Mouse (Mus musculus) liver, postnatal 0 days (tissue): Measurements from ENCODE around the gene Ppp4r4. TPM values are rescaled to one million over a fixed set of nuclear protein-coding genes. Genes with fewer than 3 reads are reported as not detected.

Experiments used
- ATAC-seq: fragments of 200-750 bp; cut with Nextera tagmentation; 2 replicates; pipeline ENCODE4 v1.8.0; 2017; ENCODE audit warnings: mild to moderate bottlenecking, moderate library complexity
- DNase-seq: peaks from one replicate; pipeline ENCODE4 v3.0.0-alpha.2; 2016
- H3K27ac ChIP-seq: fragments of 300-500 bp; sonication (generic); 2 replicates; pipeline ENCODE4 v1.5.1; 2014; ENCODE audit warnings: antibody characterized with exemption, moderate library complexity, mild to moderate bottlenecking, low read depth
- H3K27me3 ChIP-seq: fragments of 300-500 bp; sonication (generic); 2 replicates; pipeline ENCODE4 v1.6.1; 2014; ENCODE audit warnings: low read length, control low read depth, mixed read lengths; ENCODE audit not compliant: insufficient read depth
- H3K36me3 ChIP-seq: fragments of 300-500 bp; sonication (generic); replicated peaks from 2 replicates; pipeline ENCODE4 v1.6.1; 2014; ENCODE audit warnings: mild to moderate bottlenecking, control low read depth, low read length, moderate library complexity, mixed read lengths; ENCODE audit not compliant: insufficient read depth
- H3K4me1 ChIP-seq: fragments of 300-500 bp; sonication (generic); 2 replicates; pipeline ENCODE4 v1.6.1; 2014; ENCODE audit warnings: antibody characterized with exemption, mild to moderate bottlenecking, control low read depth; ENCODE audit not compliant: insufficient read depth
- H3K4me2 ChIP-seq: fragments of 300-500 bp; sonication (generic); 2 replicates; pipeline ENCODE4 v1.6.1; 2014; ENCODE audit warnings: low read depth, mild to moderate bottlenecking, low read length, moderate library complexity, mixed read lengths
- H3K4me3 ChIP-seq: fragments of 300-500 bp; sonication (generic); 2 replicates; pipeline ENCODE4 v1.5.1; 2014; ENCODE audit warnings: low read depth, low read length
- H3K9ac ChIP-seq: fragments of 300-500 bp; sonication (generic); replicated peaks from 2 replicates; pipeline ENCODE4 v1.6.1; 2014; ENCODE audit warnings: mild to moderate bottlenecking, moderate library complexity
- H3K9me3 ChIP-seq: fragments of 300-500 bp; sonication (generic); 2 replicates; pipeline ENCODE4 v1.6.1; 2016; ENCODE audit warnings: mild to moderate bottlenecking, control low read depth, low read length, mixed read lengths
- CTCF ChIP-seq: sonication (generic); IDR thresholded peaks from 2 replicates; pipeline ENCODE4 v1.5.1; 2016; ENCODE audit warnings: antibody characterized with exemption, low read depth
- EP300 ChIP-seq: IDR thresholded peaks from 2 replicates; pipeline ENCODE4 v1.6.1; 2016; ENCODE audit warnings: antibody characterized with exemption, low read depth, mild to moderate bottlenecking
- WGBS: fragments of 180-500 bp; shearing (Covaris S2); extraction: QIAGEN DNeasy Blood & Tissue Kit; methylation state at CpG from one replicate; pipeline ENCODE4 v1.1.7; 2014; ENCODE audit not compliant: insufficient replicate concordance; 5-methylcytosine and 5-hydroxymethylcytosine counted together
- polyA plus RNA-seq: library from polyadenylated mRNA; unstranded; fragments of >200 nt; fragmentation: Nextera tagmentation; extraction: Ambion mirVana; gene quantifications from 2 replicates; pipeline ENCODE4 v1.2.1, GENCODE M21; 2015

Gene Ppp4r4
- polyA plus RNA-seq, 1 experiment from 2014 or later = 1.1 TPM

- TF ChIP-seq EP300 = no peak
- TF ChIP-seq CTCF = no peak
- ATAC-seq = no peak
- Histone ChIP-seq H3K9me3 (no peaks in the 10 kb centered on the region), H3K4me1 (no peaks in the 10 kb centered on the region), H3K9ac (no peak overlapping the region), H3K4me2 (no peak overlapping the region), H3K27me3 (no peaks in the 10 kb centered on the region), H3K4me3 (no peak overlapping the region), H3K27ac (no peak overlapping the region), H3K36me3 (no peaks in the 10 kb centered on the region)
- DNase-seq = no peak
- 51% methylated on average over 3 of the region's 3 CpGs for WGBS
Measured at GRCm38 (mm10) chr12:103600364-103600763, 68.3 kb downstream of the Ppp4r4 start.

DNA sequence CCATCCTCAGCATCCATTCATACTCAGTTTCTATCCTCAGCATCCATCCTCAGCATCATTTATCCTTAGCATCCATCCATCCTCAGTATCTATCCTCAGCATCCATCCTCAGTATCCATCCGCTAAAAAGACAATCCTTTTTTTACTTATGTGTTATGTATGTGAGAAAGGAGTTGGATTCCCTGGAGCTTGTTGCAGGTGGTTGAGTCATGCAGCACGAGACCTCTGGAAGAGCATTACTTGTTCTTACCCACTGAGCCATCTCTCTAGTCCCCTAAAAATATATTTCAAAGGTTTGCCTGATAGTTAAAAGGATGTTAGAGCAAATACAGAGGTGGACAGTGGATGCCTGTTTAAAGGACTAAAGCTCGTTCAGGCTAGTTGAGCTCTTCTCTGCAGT, 69.8 kb downstream of the Ppp4r4 start:
- H3K9ac ChIP-seq = no peak overlapping the region
- no peak for ATAC-seq
- 73% methylated on average over 3 of the region's 3 CpGs for WGBS

GRCm38 (mm10) chr12:103615141-103615540, 83.1 kb downstream of the Ppp4r4 start:
- DNase-seq (no peak), ATAC-seq (peak; percentile 12; the same call in 1 of the 2 replicates)
- Histone ChIP-seq H3K4me3 (no peak overlapping the region), H3K4me1 (no peaks in the 10 kb centered on the region), H3K27ac (peak overlapping the region; percentile 66), H3K27me3 (no peaks in the 10 kb centered on the region), H3K9me3 (no peaks in the 10 kb centered on the region), H3K36me3 (peaks cover 14% of the 10 kb centered on the region), H3K9ac (no peak overlapping the region; the same call in 1 of the 2 replicates), H3K4me2 (no peak overlapping the region)
- WGBS = 74% methylated on average over 1 of the region's 1 CpGs
- TF ChIP-seq EP300 = no peak
- no peak for TF ChIP-seq CTCF

More for the DNA sequence above, 69.8 kb downstream of the Ppp4r4 start:
- no peaks in the 10 kb centered on the region for H3K36me3 ChIP-seq
- no peak for DNase-seq
- no peak for TF ChIP-seq CTCF
- no peak for TF ChIP-seq EP300
- H3K27ac ChIP-seq = no peak overlapping the region
- H3K4me1 ChIP-seq = no peaks in the 10 kb centered on the region
- H3K27me3 ChIP-seq = no peaks in the 10 kb centered on the region
- no peak overlapping the region for H3K4me2 ChIP-seq
- H3K9me3 ChIP-seq = no peaks in the 10 kb centered on the region
- H3K4me3 ChIP-seq = no peak overlapping the region

DNA sequence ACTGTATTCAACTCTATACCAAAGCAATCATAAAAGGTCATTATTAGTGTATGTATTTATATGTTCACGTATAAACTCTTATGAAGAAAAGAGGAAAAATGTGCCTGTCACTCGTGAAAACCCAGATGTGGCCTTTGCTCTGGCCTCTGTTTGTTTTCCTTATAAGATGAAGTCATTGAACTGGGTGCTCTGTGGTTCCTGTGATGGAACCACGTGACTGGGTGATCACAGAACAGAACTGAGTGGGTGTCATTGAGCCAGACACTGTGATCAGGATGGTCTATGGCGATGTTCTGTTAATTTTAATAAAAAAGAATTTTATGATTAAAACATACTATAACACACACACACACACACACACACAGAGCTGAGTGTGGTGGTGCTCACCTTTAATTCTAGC, 83.7 kb downstream of the Ppp4r4 start:
- WGBS = 49% methylated on average over 4 of the region's 4 CpGs
- H3K36me3 ChIP-seq = peaks cover 11% of the 10 kb centered on the region
- peak overlapping the region; percentile 66 for H3K27ac ChIP-seq
- no peak overlapping the region for H3K4me3 ChIP-seq
- ATAC-seq (peak; percentile 94), DNase-seq (no peak)
- H3K27me3 ChIP-seq = no peaks in the 10 kb centered on the region
- H3K4me2 ChIP-seq = no peak overlapping the region
- H3K9me3 ChIP-seq = no peaks in the 10 kb centered on the region
- no peak overlapping the region for H3K9ac ChIP-seq
- H3K4me1 ChIP-seq = no peaks in the 10 kb centered on the region
- TF ChIP-seq CTCF (no peak), EP300 (no peak)

GRCm38 (mm10) chr12:103616860-103617261, 84.8 kb downstream of the Ppp4r4 start:
- Histone ChIP-seq H3K27ac (no peak overlapping the region), H3K4me1 (no peaks in the 10 kb centered on the region), H3K9ac (no peak overlapping the region), H3K36me3 (peaks cover 2% of the 10 kb centered on the region; the same call in 1 of the 2 replicates), H3K4me3 (no peak overlapping the region), H3K4me2 (no peak overlapping the region), H3K27me3 (no peaks in the 10 kb centered on the region), H3K9me3 (no peaks in the 10 kb centered on the region)
- WGBS = 49% methylated on average over 10 of the region's 10 CpGs
- TF ChIP-seq EP300 (no peak), CTCF (no peak)
- DNase-seq (no peak), ATAC-seq (0 out of 2 replicates have a peak, but pooled peaks have one; percentile 31)

DNA sequence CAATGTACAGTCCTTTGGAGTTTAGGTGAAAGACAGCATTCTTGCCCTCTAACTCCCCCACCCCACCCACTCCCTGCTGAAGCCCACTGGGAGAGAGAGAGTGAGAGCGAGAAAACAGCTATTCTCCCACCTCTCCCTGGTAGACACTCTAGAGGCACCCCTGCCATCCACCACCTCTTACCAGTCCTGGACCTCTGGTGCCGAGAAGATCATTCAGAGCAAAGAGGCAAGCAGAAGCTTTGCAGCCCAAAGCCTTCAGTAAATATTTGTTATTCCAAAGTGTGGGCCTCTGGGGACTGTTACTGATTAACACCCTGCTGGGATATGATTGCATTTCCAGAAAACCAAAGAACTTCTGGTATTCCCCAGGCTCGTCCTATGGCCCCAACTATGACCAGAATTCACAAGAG, 99.1 kb downstream of the Ppp4r4 start, which contains the start of gene Serpina10:
Gene Serpina10 (minus strand): TSS at position 242 of the 410 bp plus-strand sequence.
- no peaks in the 10 kb centered on the region for H3K36me3 ChIP-seq
- DNase-seq (peak; percentile 44), ATAC-seq (peak; percentile 76)
- H3K27me3 ChIP-seq = no peaks in the 10 kb centered on the region
- no peaks in the 10 kb centered on the region for H3K9me3 ChIP-seq
- 0 out of 2 replicates have a peak, but pooled peaks cover 3% of the 10 kb centered on the region for H3K4me1 ChIP-seq
- peak within 1 kb of the TSS; percentile 86 for H3K27ac ChIP-seq
- H3K9ac ChIP-seq = peak within 1 kb of the TSS; percentile 63
- 37% methylated on average over 3 of the region's 3 CpGs for WGBS
- H3K4me3 ChIP-seq = peak within 1 kb of the TSS; percentile 51
- TF ChIP-seq CTCF = no peak
- 0 out of 2 replicates have a peak, but pooled peaks have one; percentile 34 for TF ChIP-seq EP300
- peak within 1 kb of the TSS; percentile 72 for H3K4me2 ChIP-seq
